Mouse (Mus musculus) kidney, postnatal 25 days (tissue): ENCODE results near the gene Ccr2.
"Not testable (repeated sequence)": the region's sequence is repeated elsewhere in the genome, so short reads cannot be mapped to it uniquely, and the experiment has no call there.

ENCODE experiments used
- DNase-seq, 2 experiments: peaks; one replicate each; pipeline ENCODE4 v3.0.0; 2021; ENCODE audit warnings: mixed read lengths in 2 of 2

Gene Ccr2

GRCm38 (mm10) chr9:124101723-124102122 is at the start of gene Ccr2:
TSS of gene Ccr2 (plus strand) at chr9:124101950.
- no peak for DNase-seq

GRCm38 (mm10) chr9:124053532-124053931 is 48.2 kb upstream of the Ccr2 start:
- no peak for DNase-seq

- no peak for DNase-seq
Measured at GRCm38 (mm10) chr9:124056158-124056709, 45.5 kb upstream of the Ccr2 start.

- no peak for DNase-seq
Measured at GRCm38 (mm10) chr9:124059660-124060352, 41.9 kb upstream of the Ccr2 start.

- DNase-seq: not testable (repeated sequence)
Measured at GRCm38 (mm10) chr9:124061474-124062432, 40.0 kb upstream of the Ccr2 start.

GRCm38 (mm10) chr9:124066572-124067103 is 35.1 kb upstream of the Ccr2 start:
- no peak for DNase-seq

GRCm38 (mm10) chr9:124068098-124069058 is 33.4 kb upstream of the Ccr2 start:
- DNase-seq: no peak

- no peak for DNase-seq
Measured at GRCm38 (mm10) chr9:124071506-124071905, 30.2 kb upstream of the Ccr2 start.

GRCm38 (mm10) chr9:124079803-124080202 is 21.9 kb upstream of the Ccr2 start:
- DNase-seq: no peak

GRCm38 (mm10) chr9:124080471-124080870 is 21.3 kb upstream of the Ccr2 start:
- DNase-seq: not testable (repeated sequence)

GRCm38 (mm10) chr9:124090441-124090840 is 11.3 kb upstream of the Ccr2 start:
- DNase-seq: no peak

- no peak for DNase-seq
Measured at GRCm38 (mm10) chr9:124099127-124099526, 2.6 kb upstream of the Ccr2 start.

GRCm38 (mm10) chr9:124100357-124100756 is 1.4 kb upstream of the Ccr2 start:
- no peak for DNase-seq

- DNase-seq: no peak
Measured at GRCm38 (mm10) chr9:124103199-124103598, 1.4 kb downstream of the Ccr2 start.

GRCm38 (mm10) chr9:124105196-124105595 is 3.4 kb downstream of the Ccr2 start:
- no peak for DNase-seq

- DNase-seq: no peak
Measured at GRCm38 (mm10) chr9:124107232-124107631, 5.5 kb downstream of the Ccr2 start.

GRCm38 (mm10) chr9:124108356-124109127 is 6.8 kb downstream of the Ccr2 start:
- DNase-seq: no peak

GRCm38 (mm10) chr9:124111997-124112396 is 10.2 kb downstream of the Ccr2 start:
- no peak for DNase-seq

GRCm38 (mm10) chr9:124112591-124113239 is 11.0 kb downstream of the Ccr2 start:
- no peak for DNase-seq

GRCm38 (mm10) chr9:124113777-124114176 is 12.0 kb downstream of the Ccr2 start:
- DNase-seq: no peak

GRCm38 (mm10) chr9:124118489-124118888 is 16.7 kb downstream of the Ccr2 start:
- peak in 1 of 2 experiments; percentile 19 for DNase-seq
